Mouse (Mus musculus): ENCODE results near the gene Wwox.
"Not testable (repeated sequence)": the region's sequence is repeated elsewhere in the genome, so short reads cannot be mapped to it uniquely, and the experiment has no call there.

Gene Wwox

GRCm38 (mm10) chr8:114806826-114807420, 367.5 kb downstream of the Wwox start:
- DNase-seq (ENCODE audit: low spot score), result no peak

- no peak for DNase-seq (ENCODE audit: low spot score)
Measured at GRCm38 (mm10) chr8:114807676-114808426, 368.4 kb downstream of the Wwox start.

GRCm38 (mm10) chr8:114810470-114810869, 371.0 kb downstream of the Wwox start:
- no peak for DNase-seq (ENCODE audit: low spot score)

GRCm38 (mm10) chr8:114813830-114814229, 374.4 kb downstream of the Wwox start:
- DNase-seq (ENCODE audit: low spot score), result no peak

- DNase-seq (ENCODE audit: low spot score), result no peak
Measured at GRCm38 (mm10) chr8:114814769-114815736, 375.6 kb downstream of the Wwox start.

- DNase-seq (ENCODE audit: low spot score), result no peak
Measured at GRCm38 (mm10) chr8:114816343-114816742, 376.9 kb downstream of the Wwox start.

- peak; percentile 21 for DNase-seq (ENCODE audit: low spot score)
Measured at GRCm38 (mm10) chr8:114816949-114817348, 377.5 kb downstream of the Wwox start.

GRCm38 (mm10) chr8:114821543-114821942, 382.1 kb downstream of the Wwox start:
- no peak for DNase-seq (ENCODE audit: low spot score)

- DNase-seq (ENCODE audit: low spot score), result no peak
Measured at GRCm38 (mm10) chr8:114825460-114825859, 386.0 kb downstream of the Wwox start.

GRCm38 (mm10) chr8:114826991-114827390, 387.5 kb downstream of the Wwox start:
- DNase-seq (ENCODE audit: low spot score), result no peak

GRCm38 (mm10) chr8:114827810-114828209, 388.4 kb downstream of the Wwox start:
- not testable (repeated sequence) for DNase-seq (ENCODE audit: low spot score)

- DNase-seq (ENCODE audit: low spot score), result no peak
Measured at GRCm38 (mm10) chr8:114831595-114831994, 392.1 kb downstream of the Wwox start.

- DNase-seq (ENCODE audit: low spot score), result no peak
Measured at GRCm38 (mm10) chr8:114832251-114832774, 392.9 kb downstream of the Wwox start.

- DNase-seq (ENCODE audit: low spot score), result no peak
Measured at GRCm38 (mm10) chr8:114834730-114835129, 395.3 kb downstream of the Wwox start.

GRCm38 (mm10) chr8:114839998-114840397, 400.5 kb downstream of the Wwox start:
- DNase-seq (ENCODE audit: low spot score), result no peak

GRCm38 (mm10) chr8:114847666-114848065, 408.2 kb downstream of the Wwox start:
- DNase-seq (ENCODE audit: low spot score), result no peak

- no peak for DNase-seq (ENCODE audit: low spot score)
Measured at GRCm38 (mm10) chr8:114849461-114849860, 410.0 kb downstream of the Wwox start.

- peak; percentile 57 for DNase-seq (ENCODE audit: low spot score)
Measured at GRCm38 (mm10) chr8:114850014-114850870, 410.8 kb downstream of the Wwox start.

- no peak for DNase-seq (ENCODE audit: low spot score)
Measured at GRCm38 (mm10) chr8:114853765-114854164, 414.3 kb downstream of the Wwox start.

- peak; percentile 59 for DNase-seq (ENCODE audit: low spot score)
Measured at GRCm38 (mm10) chr8:114855833-114856232, 416.4 kb downstream of the Wwox start.

GRCm38 (mm10) chr8:114865911-114866310, 426.5 kb downstream of the Wwox start:
- DNase-seq (ENCODE audit: low spot score), result no peak

All from embryo, embryonic 10 days (tissue).